Mouse (Mus musculus) ZHBTc4 (cell line): ENCODE measurements around the gene Slc2a9.
A peak's percentile ranks its signal among the peaks of the same experiment; 100 is the strongest.

Source experiments
- DNase-seq: peaks from one replicate; pipeline ENCODE4 v3.0.0-alpha.2; 2011; ENCODE audit warnings: low read depth, low spot score

Gene Slc2a9

DNA sequence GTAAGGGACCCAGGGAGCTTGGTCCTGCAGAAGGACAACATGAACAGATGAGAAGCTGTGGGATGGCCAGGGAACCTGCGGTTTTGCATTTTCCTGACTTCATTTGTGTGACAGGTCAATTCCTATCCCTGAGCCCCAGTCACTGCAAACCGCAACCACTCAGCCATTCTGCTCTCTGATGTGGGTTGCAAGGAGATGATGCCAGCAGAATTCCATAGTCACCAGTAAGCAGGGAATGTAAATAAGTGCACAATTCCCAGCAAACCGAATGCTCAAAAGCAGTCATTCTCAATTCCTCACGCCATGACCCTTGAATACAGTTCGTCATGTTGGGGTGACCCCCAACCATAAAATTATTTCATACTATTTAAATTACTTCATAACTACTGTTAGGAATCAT is 123.0 kb downstream of the Slc2a9 start:
- DNase-seq, result no peak

DNA sequence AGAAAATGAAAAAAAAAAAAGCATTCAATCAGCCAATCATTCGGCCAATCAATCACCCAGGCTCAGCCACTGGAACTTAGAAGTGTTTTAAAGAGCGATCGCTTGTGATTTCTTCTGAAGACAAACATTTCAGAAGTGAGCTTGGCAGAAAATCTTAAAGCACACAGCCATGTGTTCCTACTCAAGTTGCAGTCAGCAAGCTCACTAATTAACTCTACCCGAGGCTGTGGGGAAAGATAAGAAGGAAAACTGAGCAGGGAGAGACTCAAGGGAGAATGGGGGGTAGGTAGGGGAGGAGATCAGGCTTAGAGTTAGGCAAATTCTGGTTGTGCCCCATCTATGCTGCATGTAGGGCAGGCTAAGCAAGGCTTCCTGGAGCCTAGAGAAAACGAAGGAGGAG is 130.6 kb downstream of the Slc2a9 start:
- DNase-seq, result no peak

DNA sequence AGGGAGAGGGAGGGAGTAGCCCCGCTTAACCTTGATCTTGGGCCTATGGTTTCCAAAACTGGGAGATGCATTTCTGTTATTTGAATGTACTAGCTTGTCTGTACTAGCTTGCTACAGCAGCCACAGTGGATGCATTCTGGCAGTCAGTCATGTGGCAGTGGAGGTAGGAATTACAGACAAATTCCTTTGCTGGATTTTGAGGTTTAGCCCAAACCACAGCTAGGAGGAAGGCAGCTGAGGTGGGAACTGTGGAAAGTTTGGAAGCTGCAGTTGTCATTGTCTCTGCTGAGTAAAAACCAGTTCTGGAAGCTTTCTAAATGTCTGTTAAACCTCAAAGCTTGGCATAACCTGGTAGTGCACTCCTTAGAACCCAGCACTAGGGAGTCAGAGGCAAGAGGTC is 131.6 kb downstream of the Slc2a9 start:
- DNase-seq, result no peak

DNA sequence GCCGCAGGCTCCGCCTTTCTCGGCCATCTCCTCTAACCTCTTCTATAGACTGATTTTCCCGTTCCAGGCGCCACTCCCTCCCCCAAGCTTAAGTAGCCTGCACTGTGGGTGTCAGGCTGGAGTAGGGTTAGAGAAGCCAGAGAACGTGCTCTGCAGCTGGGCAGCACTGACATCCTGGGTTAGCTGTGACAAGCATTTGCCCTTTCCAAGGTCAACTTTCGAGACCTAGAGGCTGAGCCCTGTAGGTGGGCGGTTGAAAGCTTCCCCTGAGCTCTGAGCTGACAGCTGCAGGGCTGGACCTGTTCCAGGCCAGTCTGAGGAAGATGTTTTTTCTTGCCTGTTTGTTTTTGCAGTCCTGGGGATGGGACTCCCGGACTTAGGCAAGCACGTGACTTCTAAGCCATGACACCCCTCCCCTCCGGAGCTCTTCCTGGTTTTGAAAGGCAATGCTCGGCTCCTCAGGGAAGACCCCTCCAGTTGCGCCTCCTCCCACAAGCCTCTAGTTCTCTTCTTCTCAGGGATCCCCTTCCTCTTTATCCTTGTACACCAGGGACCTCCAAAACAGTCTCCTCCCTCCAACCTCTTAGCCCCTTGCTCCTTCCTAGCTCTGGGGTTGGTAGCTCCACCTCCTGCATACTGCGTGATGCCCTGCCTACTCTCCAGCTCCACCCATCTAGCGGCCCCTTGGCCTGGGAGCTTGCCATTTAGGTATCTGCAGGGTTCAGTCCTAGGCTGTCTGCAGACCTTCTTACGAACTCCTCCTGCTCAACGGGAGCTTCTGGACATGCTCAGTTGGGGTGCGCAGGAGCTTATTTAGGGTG is 136.1 kb downstream of the Slc2a9 start:
- DNase-seq, result peak; percentile 74

DNA sequence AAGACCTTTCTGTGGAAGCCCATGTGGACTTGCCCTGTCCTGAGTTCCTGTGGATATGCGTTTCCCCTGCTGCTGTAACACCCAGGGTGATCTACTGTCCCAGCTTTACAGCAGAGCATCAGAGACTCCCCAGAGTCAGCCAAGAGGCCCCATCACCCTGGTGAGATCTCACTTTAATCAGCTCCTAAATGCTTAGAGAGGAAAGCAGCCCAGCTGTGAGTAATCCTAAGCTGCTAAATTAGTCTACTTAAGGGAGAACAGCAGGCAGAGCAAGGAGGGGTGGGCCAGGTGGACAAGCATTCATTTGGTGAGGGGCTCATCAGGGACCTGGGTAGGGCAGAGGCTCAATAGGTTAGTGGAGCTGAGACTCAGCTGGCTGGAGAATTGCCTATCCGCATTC is 137.4 kb downstream of the Slc2a9 start:
- no peak for DNase-seq

DNA sequence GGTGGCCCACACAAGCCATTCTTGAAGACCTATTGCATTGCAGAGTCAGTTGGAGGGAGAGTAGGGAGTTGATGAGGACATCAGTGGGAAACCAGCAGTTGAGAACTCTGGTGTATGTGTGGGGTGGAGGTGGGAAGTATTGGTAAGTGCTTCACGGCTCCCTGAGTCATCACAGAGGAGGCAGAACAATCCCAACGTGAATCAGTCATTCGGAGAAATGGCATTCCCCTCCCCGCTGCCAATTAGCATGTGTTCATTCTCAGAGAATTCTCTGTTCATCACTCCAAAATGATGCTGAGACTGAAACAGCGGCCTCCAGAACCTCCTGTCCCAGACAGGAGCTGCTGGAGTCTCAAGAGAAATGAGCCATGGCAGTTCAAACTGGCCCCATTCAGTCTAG is 138.5 kb downstream of the Slc2a9 start:
- no peak for DNase-seq

DNA sequence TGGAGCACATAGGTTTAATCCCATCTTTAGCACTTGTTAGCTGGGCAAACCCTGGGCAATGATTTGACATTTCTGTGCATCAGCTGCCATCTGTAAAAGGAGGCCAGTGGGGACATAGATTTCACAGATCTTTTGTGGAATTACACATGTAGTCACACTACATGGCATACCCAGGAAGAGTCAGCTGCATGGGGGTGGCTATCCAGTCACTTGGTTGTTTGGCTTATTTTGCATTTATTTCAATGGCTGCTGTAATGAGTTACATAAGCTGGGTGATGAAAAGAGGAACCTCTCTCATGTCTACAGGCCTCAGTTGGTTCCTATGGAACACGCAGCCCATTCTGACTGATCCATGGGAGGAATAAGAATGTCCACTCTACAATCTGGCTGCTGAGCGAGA is 143.2 kb downstream of the Slc2a9 start:
- DNase-seq, result no peak

DNA sequence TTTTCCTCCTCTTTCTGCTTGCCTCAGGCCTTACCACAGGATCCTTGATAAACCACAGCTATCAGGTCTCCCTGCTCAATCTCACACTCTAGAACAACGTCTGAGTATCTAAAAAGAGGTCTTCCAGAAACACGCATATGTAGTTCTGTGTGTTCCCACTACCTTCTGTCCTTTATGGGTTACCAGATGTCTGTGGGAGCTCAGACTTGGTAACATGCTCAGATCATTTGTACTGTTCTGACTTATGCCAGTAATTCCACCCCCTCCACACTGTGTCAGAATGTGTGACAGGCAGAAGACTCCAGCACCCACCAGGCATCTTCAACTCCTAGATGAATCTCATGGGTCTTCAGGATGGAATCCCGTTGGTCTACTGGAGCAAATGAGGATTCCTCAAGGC is 146.0 kb downstream of the Slc2a9 start:
- no peak for DNase-seq

DNA sequence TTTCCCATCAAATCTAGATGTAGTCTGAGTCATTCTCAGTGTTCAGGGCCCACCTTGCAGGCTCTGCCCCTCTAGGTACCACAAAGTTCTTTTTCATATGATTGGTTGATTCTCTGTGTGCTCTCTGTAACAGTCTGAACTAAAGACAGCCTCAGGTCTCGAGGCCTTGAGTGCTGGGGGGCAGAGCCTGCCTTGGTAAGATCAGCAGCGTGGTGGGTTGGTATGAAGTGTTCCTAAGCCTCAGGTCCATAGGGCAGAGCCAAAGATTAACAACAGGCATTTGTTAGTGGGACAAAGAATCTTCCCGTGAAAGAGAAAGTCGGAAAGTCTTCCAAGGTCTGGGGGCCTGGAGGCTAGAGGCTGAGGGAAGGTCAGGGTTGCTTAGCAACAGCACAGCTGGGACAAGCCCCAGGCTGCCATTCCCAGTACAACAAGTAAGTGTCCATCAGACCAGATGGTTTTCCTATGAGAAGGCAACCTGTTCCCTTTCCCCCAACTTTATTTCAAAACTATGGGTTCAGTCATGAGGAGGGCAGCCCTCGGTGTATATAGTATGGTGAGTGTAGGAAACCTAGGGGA is 152.5 kb downstream of the Slc2a9 start:
- DNase-seq, result peak; percentile 31

DNA sequence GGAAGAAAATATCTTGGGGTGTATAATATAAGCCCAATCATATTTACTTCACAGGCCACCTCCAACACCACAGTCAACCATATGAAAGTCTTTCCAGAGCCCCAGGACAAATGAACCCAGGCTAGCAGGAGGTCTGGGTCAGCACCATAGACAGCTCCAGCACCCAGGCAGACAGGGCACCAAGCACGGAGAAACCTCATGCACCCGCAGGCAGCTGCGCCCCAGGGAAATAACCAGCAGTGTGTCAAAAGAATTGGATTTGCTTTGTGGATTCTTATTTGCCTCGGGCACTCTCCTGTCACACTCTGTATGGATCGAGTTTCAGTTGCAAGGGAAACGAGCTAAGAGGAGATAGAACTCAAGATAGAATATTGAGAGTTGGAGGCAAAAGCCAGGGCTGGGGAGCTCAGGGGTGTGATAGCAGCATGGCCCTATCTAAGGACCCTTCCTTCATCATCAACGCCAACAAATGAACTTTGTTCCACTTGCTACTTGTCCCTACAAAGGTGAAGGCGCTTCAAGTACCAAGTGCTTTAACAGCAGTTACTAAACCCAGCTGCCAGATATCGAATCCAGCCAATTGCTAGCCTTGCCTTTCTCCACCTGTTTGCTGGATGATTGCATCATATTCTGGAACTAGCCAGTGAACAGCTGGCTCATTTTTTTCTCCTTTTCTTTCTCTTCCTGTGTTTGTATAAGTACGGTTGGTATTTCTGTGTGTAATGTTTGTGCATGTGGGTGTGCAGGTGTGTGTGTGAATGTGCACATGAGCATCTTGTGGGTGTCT is 156.1 kb downstream of the Slc2a9 start:
- peak; percentile 73 for DNase-seq

DNA sequence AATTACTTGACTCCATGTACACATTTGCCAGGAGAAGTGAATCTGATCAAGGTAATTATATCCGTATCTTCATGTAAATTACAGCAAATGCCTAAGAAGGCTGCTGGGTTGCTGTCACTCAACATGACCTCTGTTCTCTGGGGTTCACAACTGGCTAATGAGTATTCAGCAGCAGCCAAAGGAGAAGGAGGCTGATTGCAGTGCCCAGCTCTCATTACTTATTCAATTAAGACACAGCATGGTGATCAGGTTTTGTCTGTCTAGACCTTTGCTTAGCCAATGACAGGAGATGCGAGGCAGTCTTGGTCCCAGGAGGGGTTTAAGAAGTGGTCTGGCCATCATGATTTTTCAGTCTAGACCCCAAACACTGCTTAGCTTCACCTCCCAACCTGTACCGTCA is 159.8 kb downstream of the Slc2a9 start:
- no peak for DNase-seq

DNA sequence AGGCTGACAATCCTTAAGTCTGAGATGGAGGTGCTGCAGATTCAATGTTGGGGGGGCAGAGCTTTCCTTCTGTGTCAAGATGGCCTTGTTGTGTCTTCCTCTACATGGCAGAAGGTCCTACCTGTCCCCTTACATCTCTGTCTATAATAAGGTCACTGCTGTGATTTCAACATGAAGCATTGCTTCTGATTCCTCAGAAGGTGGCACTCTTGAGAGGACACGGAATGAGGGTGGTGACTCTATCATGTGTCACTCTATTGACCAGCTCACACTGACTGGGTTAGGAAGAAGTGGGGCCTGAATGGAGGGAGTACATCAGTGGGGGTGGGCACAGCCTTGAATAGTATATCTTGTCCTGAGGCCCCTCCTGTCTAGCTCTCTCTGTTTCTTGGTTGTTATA is 168.4 kb downstream of the Slc2a9 start:
- no peak for DNase-seq

DNA sequence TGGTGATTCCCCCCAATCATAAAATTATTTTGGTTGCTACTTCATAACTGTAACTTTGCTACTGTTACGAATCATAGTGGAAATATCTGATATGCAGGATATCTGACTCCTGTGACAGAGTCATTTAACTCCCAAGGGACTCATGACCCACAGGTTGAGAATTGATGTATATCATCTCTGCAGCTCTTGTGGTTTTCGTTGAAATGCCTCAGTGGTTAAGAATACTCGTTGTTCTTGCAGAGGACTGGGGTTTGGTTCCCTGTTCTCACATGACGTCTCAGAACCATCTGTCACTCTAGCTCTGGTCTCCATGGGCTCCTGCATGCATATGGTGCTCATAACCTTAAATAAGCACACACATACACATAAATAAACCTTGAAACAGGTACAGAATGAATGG is 169.6 kb downstream of the Slc2a9 start:
- DNase-seq, result no peak

DNA sequence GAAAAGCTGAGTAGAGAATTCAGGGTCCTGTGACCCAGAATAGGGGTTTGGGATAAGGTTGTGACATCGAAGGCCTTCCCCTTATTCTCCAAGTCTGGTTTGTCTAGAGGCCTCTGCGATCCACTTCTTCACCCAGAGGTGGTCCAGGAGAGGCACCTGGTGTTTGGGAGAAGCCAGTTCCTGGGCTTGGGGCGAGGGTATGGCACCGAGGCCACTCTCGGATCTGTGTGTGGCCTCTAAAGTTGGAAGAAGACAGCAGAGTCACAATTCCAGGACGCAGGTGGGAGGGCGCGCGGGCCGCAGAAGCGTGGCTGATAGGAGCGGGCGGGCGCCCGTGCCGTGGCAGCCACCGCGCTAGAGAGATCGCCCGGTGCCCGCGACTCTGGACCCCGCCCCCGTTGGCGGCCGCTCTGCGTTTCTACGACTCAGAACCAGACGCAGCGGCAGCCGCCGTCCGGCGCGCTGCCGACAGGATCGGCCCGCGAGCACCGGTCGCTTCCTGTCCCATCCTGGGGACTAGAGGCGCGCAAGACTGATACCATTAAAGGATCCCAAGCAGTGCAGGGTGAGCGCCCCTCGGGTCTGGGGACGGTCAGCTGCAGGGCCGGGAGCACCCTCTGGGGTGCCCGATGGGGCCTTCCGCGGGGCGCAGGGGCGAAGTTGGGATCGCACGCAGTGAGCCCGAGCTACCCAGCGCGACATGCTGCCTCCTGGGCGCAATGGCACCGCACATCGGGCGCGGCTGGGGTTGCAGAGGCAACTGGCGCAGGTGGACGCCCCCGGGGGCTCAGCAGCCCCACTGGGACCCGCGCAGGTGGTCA is 183.8 kb downstream of the Slc2a9 start, which contains the start of gene Drd5:
Gene Drd5, plus strand, starts transcription at position 402 of the 821 bp plus-strand sequence.
- peak; percentile 65 for DNase-seq

DNA sequence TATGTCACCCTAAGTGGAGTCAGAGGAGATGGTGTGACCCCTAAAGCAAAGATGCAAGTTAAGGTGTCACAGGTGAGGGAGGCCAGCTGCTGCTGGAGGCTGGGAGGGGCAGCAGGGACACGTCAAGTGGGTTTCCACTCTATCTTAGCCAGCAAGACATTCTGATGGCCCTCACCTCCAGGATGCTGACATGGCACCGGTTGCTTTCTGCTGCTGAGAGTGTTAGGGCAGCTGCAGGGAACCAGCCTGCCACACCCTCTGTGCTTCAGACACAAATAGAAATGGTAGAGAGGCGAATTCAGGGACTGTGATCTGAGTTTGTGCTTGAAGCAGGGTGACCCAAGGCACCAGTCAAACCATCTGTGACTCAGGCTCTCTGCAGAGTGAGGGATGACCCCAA is 193.1 kb downstream of the Slc2a9 start:
- no peak for DNase-seq

DNA sequence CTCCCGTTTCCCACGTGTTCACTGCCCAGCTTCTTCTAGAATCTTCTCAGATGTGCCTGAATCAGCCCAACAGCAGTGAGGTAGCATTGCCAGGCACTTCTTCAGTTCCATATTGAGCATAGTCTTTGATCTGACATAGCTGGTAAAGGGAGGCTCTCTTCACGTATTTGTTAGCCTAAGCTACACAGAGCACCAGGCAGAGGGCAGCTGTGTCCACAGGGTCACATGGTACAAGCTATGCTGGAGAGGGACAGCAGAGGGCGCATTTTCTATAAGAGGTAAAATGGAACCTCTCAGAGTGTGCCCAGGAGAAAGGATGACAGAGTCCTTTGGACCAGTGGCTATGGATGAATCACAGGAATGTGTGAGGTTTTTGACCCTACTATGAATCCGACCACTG is 194.1 kb downstream of the Slc2a9 start:
- DNase-seq, result peak; percentile 75

DNA sequence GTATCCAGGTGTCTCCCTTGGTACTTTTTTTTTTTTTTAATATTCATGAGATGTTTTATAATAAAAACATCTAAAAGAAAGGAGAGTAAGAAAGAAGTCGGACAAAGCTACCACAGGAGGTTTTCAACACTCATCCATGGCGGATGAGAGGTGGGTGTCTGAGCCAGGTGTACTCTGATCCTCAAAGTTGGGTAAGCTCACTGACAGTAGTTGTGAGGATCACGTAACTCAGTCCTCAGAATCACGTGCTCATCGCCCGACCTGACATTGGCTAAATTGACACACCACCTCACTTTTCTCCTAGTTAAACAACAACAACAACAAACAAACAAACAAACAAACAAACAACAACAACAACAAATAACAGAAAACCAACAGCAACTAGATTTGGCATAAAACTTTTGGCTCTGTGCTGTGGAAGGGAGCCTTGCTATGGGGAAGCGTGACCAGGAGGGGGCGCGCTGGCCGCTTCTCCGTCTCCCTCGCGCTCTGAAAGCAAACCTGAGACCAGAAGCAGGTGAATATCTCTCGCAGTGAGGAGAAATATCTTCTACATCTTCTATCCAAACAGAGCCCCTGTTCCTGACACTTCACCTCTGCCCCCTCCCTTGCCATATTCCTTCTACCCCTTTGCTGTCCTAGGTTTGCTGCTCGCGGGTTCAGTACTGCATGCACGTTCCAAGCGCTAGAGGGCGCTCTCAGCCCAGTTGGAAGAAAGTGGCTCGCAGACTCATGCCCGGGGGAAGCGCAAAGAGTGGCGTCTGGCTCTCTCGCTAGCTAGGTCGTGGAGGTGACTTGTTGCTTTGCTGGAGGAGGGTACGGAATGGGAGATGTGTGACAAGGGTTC is 195.5 kb downstream of the Slc2a9 start:
- peak; percentile 92 for DNase-seq

DNA sequence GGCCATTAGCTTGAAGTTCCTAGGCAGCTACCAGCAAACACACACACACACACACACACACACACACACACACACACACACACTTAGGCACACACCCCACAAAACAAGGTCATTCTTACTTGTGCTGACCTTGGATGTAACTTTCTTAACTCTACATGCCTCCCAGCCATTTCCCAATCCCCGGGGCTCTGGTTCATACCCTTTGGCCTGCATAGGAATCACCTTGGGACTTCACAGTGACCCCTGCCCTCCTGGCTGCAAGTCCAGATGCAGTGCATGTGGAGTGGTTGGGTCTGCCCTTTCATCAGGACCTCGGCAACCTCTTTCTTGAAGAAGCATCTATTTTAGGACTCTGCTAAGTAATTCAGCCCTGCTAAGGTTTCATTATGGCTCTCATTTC is 197.7 kb downstream of the Slc2a9 start:
- DNase-seq, result no peak

DNA sequence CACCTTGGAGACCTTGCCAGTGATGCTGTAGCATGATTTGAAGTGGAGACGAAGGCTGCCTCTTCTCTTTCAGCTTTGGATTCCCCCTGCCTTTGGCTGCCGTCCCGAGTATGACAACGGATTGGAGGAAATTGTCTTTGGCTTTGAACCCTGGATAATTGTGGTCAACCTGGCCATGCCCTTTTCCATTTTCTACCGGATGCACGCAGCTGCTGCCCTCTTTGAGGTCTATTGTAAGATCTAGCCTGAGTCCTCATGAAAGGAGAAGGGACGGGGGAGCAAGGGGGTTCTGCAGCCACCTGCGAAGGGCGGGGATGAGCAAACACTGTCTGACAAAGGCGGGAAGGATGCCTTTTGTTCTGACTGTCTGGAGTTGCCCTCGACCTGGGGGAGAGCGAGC is 200.3 kb downstream of the Slc2a9 start:
- DNase-seq, result peak; percentile 28

DNA sequence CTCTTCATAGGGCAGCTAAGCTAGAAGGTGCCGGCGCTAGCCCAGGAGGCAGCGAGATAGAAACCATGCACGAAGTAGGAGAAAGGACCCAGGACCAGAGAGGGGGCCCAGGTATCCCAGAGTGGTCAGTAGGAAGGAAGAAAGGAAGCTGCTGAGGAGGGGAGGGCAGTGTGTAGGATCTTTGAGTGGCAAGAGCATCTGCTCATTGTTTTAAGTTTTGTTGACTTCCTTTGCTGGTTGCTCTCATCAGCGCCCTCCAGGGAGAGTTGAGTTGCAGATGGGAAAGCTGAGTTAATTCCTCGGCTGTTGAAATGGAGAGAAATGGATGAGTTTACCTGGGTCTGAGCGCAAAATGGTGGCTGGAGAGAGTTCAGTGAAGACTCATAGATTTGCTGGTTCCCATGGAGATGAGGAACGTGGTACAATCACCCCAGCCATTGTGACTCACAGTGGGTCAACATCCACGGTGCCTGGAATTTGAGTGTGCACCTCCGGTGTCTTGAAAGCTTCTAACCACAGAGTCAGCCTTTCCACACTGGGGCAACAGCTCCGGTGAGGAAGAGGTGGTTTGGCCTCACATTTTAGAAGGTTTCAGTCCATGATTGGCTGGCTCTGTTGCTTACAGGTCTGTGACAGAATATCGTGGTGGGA is 201.1 kb downstream of the Slc2a9 start:
- DNase-seq, result no peak
